Mouse (Mus musculus) heart, embryonic 11.5 days (tissue): ENCODE data around the gene Gpc6. TPM values are rescaled to one million over a fixed set of nuclear protein-coding genes. Genes with fewer than 3 reads are reported as not detected.

Experiments
- ATAC-seq: fragments of 200-750 bp; cut with Nextera tagmentation; replicated peaks from 2 replicates; pipeline ENCODE4 v1.8.0; 2017; ENCODE audit warnings: moderate library complexity; ENCODE audit not compliant: insufficient number of reproducible peaks, low FRiP score, low TSS enrichment
- H3K27ac ChIP-seq: fragments of 300-500 bp; sonication (generic); 2 replicates; pipeline ENCODE4 v1.5.1; 2014; ENCODE audit warnings: mild to moderate bottlenecking, low read depth, low read length
- H3K27me3 ChIP-seq: fragments of 300-500 bp; sonication (generic); 2 replicates; pipeline ENCODE4 v1.6.1; 2014; ENCODE audit warnings: mild to moderate bottlenecking, low read length, mixed read lengths; ENCODE audit not compliant: control insufficient read depth, insufficient read depth
- H3K36me3 ChIP-seq: fragments of 300-500 bp; sonication (generic); 2 replicates; pipeline ENCODE4 v1.6.1; 2014; ENCODE audit warnings: mild to moderate bottlenecking, low read length, moderate library complexity, mixed read lengths; ENCODE audit not compliant: control insufficient read depth, insufficient read depth
- H3K4me1 ChIP-seq: fragments of 300-500 bp; sonication (generic); 2 replicates; pipeline ENCODE4 v1.6.1; 2014; ENCODE audit warnings: low read length; ENCODE audit not compliant: control insufficient read depth, insufficient read depth
- H3K4me2 ChIP-seq: fragments of 300-500 bp; sonication (generic); 2 replicates; pipeline ENCODE4 v1.6.1; 2014; ENCODE audit warnings: mild to moderate bottlenecking, moderate library complexity
- H3K4me3 ChIP-seq: fragments of 300-500 bp; sonication (generic); 2 replicates; pipeline ENCODE4 v1.5.1; 2014; ENCODE audit warnings: low read depth, low read length
- H3K9ac ChIP-seq: fragments of 300-500 bp; sonication (generic); 2 replicates; pipeline ENCODE4 v1.6.1; 2014; ENCODE audit warnings: mild to moderate bottlenecking, low read depth, low read length, moderate library complexity
- H3K9me3 ChIP-seq: fragments of 300-500 bp; sonication (generic); replicated peaks from 2 replicates; pipeline ENCODE4 v1.6.1; 2016; ENCODE audit warnings: low read length; ENCODE audit not compliant: control insufficient read depth
- WGBS: fragments of 180-500 bp; shearing (Covaris S2); extraction: QIAGEN DNeasy Blood & Tissue Kit; methylation state at CpG from one replicate; pipeline ENCODE4 v1.1.7; 2014; ENCODE audit not compliant: insufficient replicate concordance; 5-methylcytosine and 5-hydroxymethylcytosine counted together
- polyA plus RNA-seq: library from polyadenylated mRNA; unstranded; fragments of >200 nt; fragmentation: Nextera tagmentation; extraction: Ambion mirVana; gene quantifications from 2 replicates; pipeline ENCODE4 v1.2.1, GENCODE M21; 2014

Gene Gpc6
- polyA plus RNA-seq, 1 experiment from 2014 or later: 14.3 TPM

GRCm38 (mm10) chr14:117015333-117015922 is 90.3 kb downstream of the Gpc6 start:
- no peaks in the 10 kb centered on the region for H3K4me1 ChIP-seq
- H3K27me3 ChIP-seq: no peaks in the 10 kb centered on the region
- WGBS: 62% methylated on average over 4 of the region's 4 CpGs
- H3K36me3 ChIP-seq: no peaks in the 10 kb centered on the region
- ATAC-seq: no peak
- H3K9me3 ChIP-seq: no peaks in the 10 kb centered on the region
- no peak overlapping the region for H3K4me2 ChIP-seq
- no peak overlapping the region for H3K4me3 ChIP-seq
- no peak overlapping the region for H3K9ac ChIP-seq
- no peak overlapping the region for H3K27ac ChIP-seq

DNA sequence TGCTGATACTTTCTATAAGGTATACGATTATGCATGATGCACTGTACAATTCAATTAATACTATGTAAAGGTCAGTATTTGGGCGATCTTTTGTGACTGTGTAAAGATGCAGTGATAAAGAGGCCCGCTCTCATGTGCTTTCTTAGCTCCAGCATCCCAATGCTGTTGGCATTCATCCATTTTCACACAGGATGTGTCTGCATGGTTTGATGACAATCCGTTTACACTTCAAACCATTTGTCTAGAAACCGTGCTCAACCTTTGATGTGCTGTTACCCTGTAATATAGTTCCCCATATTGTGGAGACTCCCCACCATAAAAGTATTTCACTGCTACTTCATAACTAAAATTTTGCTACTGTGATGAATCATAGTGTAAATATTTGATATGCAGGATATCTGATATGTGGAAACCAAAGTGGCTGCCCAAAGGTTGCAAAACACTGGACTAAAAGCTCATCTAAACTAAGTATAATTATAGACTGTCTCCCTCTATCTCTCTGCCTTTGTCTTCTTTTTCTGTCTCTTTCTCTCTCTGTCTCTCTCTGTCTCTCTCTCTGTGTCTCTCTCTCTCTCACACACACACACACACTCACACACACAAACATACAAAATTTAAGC is 97.2 kb downstream of the Gpc6 start:
- Histone ChIP-seq H3K9me3 (no peaks in the 10 kb centered on the region), H3K4me3 (no peak overlapping the region), H3K4me1 (no peaks in the 10 kb centered on the region), H3K9ac (no peak overlapping the region), H3K4me2 (no peak overlapping the region), H3K27me3 (no peaks in the 10 kb centered on the region), H3K36me3 (no peaks in the 10 kb centered on the region), H3K27ac (no peak overlapping the region)
- 68% methylated on average over 5 of the region's 5 CpGs for WGBS
- no peak for ATAC-seq

GRCm38 (mm10) chr14:117034146-117034545 is 109.0 kb downstream of the Gpc6 start:
- no peaks in the 10 kb centered on the region for H3K4me1 ChIP-seq
- no peaks in the 10 kb centered on the region for H3K27me3 ChIP-seq
- 85% methylated on average over 4 of the region's 4 CpGs for WGBS
- no peak overlapping the region for H3K9ac ChIP-seq
- H3K36me3 ChIP-seq: no peaks in the 10 kb centered on the region
- no peak overlapping the region for H3K27ac ChIP-seq
- no peak overlapping the region for H3K4me2 ChIP-seq
- no peak for ATAC-seq
- no peak overlapping the region for H3K4me3 ChIP-seq
- no peaks in the 10 kb centered on the region for H3K9me3 ChIP-seq

- Histone ChIP-seq H3K27ac (no peak overlapping the region), H3K4me2 (no peak overlapping the region), H3K36me3 (no peaks in the 10 kb centered on the region), H3K9ac (no peak overlapping the region), H3K4me1 (no peaks in the 10 kb centered on the region), H3K4me3 (no peak overlapping the region), H3K27me3 (no peaks in the 10 kb centered on the region), H3K9me3 (no peaks in the 10 kb centered on the region)
- 86% methylated on average over 5 of the region's 5 CpGs for WGBS
- ATAC-seq: no peak
These were observed 115.9 kb downstream of the Gpc6 start for GRCm38 (mm10) chr14:117041017-117041416.

DNA sequence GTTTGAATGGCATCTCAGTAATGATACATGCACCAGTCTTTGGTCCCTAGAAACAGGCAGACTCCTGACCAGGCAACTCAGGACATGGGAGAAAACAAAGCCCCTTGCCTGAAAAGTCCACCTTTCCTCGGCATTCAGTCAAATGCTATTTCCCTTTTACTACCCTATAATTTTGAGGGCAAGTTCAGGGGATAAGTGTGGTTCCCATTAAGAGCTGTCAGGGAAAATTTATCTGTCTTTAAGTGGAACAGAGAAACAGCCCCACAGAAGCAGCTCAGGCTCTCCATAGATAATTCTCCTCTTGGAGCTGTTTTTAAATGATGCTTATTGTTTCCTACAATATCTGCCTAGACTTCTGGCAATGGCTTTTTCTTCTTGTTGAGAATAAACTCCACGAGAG is 123.8 kb downstream of the Gpc6 start:
- Histone ChIP-seq H3K9me3 (no peaks in the 10 kb centered on the region), H3K9ac (no peak overlapping the region), H3K4me1 (no peaks in the 10 kb centered on the region), H3K36me3 (no peaks in the 10 kb centered on the region), H3K4me2 (no peak overlapping the region), H3K27me3 (no peaks in the 10 kb centered on the region), H3K27ac (no peak overlapping the region), H3K4me3 (no peak overlapping the region)
- WGBS: 64% methylated on average over 2 of the region's 2 CpGs
- ATAC-seq: no peak

- Histone ChIP-seq H3K36me3 (no peaks in the 10 kb centered on the region), H3K27me3 (no peaks in the 10 kb centered on the region), H3K4me3 (no peak overlapping the region), H3K27ac (no peak overlapping the region), H3K9me3 (no peaks in the 10 kb centered on the region), H3K4me1 (no peaks in the 10 kb centered on the region), H3K4me2 (no peak overlapping the region), H3K9ac (no peak overlapping the region)
- 85% methylated on average over 8 of the region's 8 CpGs for WGBS
- no peak for ATAC-seq
These were observed 125.8 kb downstream of the Gpc6 start for GRCm38 (mm10) chr14:117050877-117051276.

DNA sequence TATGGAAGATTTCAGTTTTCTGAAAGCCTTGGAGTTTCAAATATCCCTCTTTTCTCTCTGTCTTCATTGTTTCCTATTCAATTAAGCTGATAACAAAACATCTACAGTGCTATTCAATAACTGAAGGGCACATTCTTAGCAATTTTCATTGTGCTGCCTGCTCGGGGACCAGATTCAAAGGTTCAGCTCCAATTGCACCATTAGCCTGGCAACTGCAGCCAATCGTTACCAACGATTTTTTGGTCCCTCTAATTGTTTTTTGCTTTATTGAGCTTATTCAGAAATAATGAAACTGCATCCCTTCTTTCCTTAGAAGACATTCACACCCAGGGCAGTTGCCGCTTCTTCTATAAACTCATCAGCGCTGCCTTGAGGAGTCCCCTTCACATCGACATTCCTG is 128.2 kb downstream of the Gpc6 start:
- H3K27ac ChIP-seq: no peak overlapping the region
- ATAC-seq: no peak
- H3K9ac ChIP-seq: no peak overlapping the region
- H3K4me3 ChIP-seq: no peak overlapping the region
- no peaks in the 10 kb centered on the region for H3K36me3 ChIP-seq
- 87% methylated on average over 6 of the region's 6 CpGs for WGBS
- H3K4me2 ChIP-seq: no peak overlapping the region
- no peaks in the 10 kb centered on the region for H3K27me3 ChIP-seq
- no peaks in the 10 kb centered on the region for H3K4me1 ChIP-seq
- H3K9me3 ChIP-seq: no peaks in the 10 kb centered on the region

DNA sequence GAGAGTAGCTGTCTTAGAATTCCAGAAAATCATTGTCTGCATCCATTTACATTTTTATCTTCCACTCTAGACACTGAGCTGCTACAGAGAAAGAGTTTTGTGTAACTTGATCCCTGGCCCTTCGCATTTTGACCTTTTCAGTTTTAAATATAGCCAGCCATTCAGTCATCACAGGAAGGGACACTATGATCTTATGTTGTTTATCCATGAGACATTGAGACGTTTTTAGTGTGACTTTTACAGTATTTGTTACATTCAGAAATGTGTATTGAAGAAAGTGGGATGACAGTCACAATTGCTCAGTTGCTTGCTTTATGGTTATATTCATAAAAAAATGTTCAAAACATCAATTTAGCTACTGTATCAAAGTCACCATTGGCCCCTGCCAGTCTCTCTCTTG is 130.0 kb downstream of the Gpc6 start:
- no peaks in the 10 kb centered on the region for H3K27me3 ChIP-seq
- H3K9ac ChIP-seq: no peak overlapping the region
- H3K36me3 ChIP-seq: no peaks in the 10 kb centered on the region
- H3K27ac ChIP-seq: no peak overlapping the region
- H3K4me1 ChIP-seq: no peaks in the 10 kb centered on the region
- H3K4me3 ChIP-seq: no peak overlapping the region
- no peaks in the 10 kb centered on the region for H3K9me3 ChIP-seq
- no peak for ATAC-seq
- H3K4me2 ChIP-seq: no peak overlapping the region
- 34% methylated on average over 2 of the region's 2 CpGs for WGBS

DNA sequence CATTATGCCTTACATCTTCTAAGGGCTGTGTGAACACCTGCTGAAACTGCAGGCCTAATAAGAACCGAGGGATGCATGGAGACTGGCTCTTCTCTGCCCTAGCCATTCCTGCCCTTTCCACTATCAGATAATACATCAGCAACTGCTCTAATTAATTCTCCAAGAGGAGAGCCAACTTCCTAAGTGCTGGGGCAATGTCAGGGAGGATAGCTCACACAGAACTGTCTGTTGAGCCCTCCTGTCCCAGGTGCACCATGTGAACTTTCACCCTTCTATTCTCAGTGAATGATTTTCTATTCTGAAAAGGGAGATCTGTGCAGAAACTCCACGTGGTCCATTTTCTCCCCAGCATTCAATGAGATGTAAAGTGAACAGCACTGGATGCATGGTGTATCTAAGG is 136.0 kb downstream of the Gpc6 start:
- 55% methylated on average over 2 of the region's 2 CpGs for WGBS
- Histone ChIP-seq H3K9ac (no peak overlapping the region), H3K4me1 (no peaks in the 10 kb centered on the region), H3K4me3 (no peak overlapping the region), H3K27ac (no peak overlapping the region), H3K4me2 (no peak overlapping the region), H3K36me3 (no peaks in the 10 kb centered on the region), H3K27me3 (no peaks in the 10 kb centered on the region), H3K9me3 (no peaks in the 10 kb centered on the region)
- no peak for ATAC-seq
